ENCODE assay signal across 28 mouse cellular contexts in the genomic region with DNA sequence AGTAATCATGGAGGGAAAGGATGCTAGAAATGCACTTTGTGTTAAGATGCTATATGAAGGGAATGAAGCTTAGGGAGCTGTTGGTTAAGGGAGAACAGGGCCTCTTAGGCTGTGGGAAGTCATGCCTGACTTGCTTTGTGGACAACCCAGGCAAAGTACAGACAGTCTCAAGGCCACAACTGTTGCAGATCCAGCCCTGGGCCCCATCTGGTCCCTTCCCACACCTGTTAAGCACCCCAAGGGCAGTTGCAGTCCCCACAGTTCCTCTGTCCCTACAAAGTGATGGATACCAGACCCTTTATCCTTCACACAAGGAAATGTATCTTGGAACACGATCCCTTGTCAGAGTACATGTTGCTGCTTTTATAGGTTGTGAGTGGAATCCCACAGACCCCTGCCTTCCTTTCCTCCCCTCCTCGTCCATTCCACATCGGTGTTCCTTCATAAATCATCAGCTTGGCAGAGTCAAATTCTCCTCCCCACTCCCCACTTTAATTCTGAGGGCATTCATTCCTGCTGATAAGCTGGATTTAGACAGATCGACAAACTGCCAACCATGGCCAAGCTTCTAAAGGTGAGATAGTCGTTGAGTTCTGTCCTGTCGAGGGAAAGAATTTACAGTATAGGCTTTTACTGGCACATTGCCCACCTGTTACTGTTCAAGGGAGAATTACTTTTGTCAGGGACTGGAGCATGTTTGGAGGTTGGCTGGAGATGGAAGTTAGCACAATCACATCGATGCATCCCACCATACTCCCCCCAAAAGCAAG.
DNase-seq lines count a peak whose midpoint lies in the region; ATAC-seq and TF ChIP-seq lines count a peak whose summit lies in the region.
"Had no signal": no experiment of that assay in that cellular context is flagged by ENCODE, and none has a peak within 500 bp of the region (broad histone marks: within the 10 kb centered on the region; RNA-seq: fewer than 3 reads in every experiment).

No protein-coding gene starts in this region.

- no peak for TF ChIP-seq CTCF in lung, embryonic 14.5 days (IDR thresholded peaks at IDR 0.05; ENCODE audit: low read depth)

- ATAC-seq in heart, embryonic 12.5 days (ENCODE audit: insufficient number of reproducible peaks, low FRiP score): no peak
- ATAC-seq in lung, embryonic 14.5 days (ENCODE audit: insufficient read depth): no peak
- peak; percentile 52; the same call in 1 of the 2 replicates for ATAC-seq in limb, embryonic 13.5 days (ENCODE audit: low FRiP score, low read depth)
- ATAC-seq in stomach, embryonic 16.5 days (ENCODE audit: insufficient read depth, low FRiP score): peak; percentile 44; the same call in 1 of the 2 replicates
- ATAC-seq: activated CD4-positive, CD25-positive, alpha-beta regulatory T cell, adult 4 months; forebrain, embryonic 15.5 days had no signal

- H3K4me2 ChIP-seq in heart, embryonic 12.5 days: no peak overlapping the region
- H3K4me2 ChIP-seq in lung, embryonic 14.5 days: no peak overlapping the region
- H3K4me2 ChIP-seq in limb, embryonic 13.5 days (replicated peaks): no peak overlapping the region
- H3K4me2 ChIP-seq in stomach, embryonic 16.5 days (ENCODE audit: low read depth, low read length): no peak overlapping the region
- H3K4me2 ChIP-seq: embryonic facial prominence, embryonic 12.5 days; forebrain, embryonic 15.5 days; hindbrain, embryonic 13.5 days; liver, embryonic 13.5 days had no signal

- 0 out of 2 replicates have a peak overlapping the region, but pooled peaks have one; percentile 14 for H3K27ac ChIP-seq in heart, embryonic 12.5 days (ENCODE audit: poor library complexity, severe bottlenecking)
- H3K27ac ChIP-seq in lung, embryonic 14.5 days (ENCODE audit: low read depth): no peak overlapping the region
- peak overlapping the region; percentile 44; the same call in 1 of the 2 replicates for H3K27ac ChIP-seq in limb, embryonic 13.5 days
- peak overlapping the region; percentile 30; the same call in 1 of the 2 replicates for H3K27ac ChIP-seq in stomach, embryonic 16.5 days (ENCODE audit: low read length)
- H3K27ac ChIP-seq: embryonic facial prominence, embryonic 12.5 days; forebrain, embryonic 10.5 days; forebrain, embryonic 15.5 days; hindbrain, embryonic 13.5 days; liver, embryonic 13.5 days had no signal

- H3K9me3 ChIP-seq in heart, embryonic 12.5 days (replicated peaks): 0 out of 2 replicates have a peak, but pooled peaks cover 6% of the 10 kb centered on the region
- no peaks in the 10 kb centered on the region for H3K9me3 ChIP-seq in lung, embryonic 14.5 days (ENCODE audit: low read depth, low read length)
- H3K9me3 ChIP-seq in limb, embryonic 13.5 days: peaks cover 4% of the 10 kb centered on the region
- no peaks in the 10 kb centered on the region for H3K9me3 ChIP-seq in stomach, embryonic 16.5 days (replicated peaks; ENCODE audit: control insufficient read depth, low read length)
- H3K9me3 ChIP-seq: embryonic facial prominence, embryonic 12.5 days; forebrain, embryonic 15.5 days; hindbrain, embryonic 13.5 days had no signal

- no peaks in the 10 kb centered on the region for H3K27me3 ChIP-seq in heart, embryonic 12.5 days (replicated peaks)
- H3K27me3 ChIP-seq in lung, embryonic 14.5 days (ENCODE audit: insufficient read depth, low read length): no peaks in the 10 kb centered on the region
- no peaks in the 10 kb centered on the region for H3K27me3 ChIP-seq in limb, embryonic 13.5 days
- no peaks in the 10 kb centered on the region for H3K27me3 ChIP-seq in stomach, embryonic 16.5 days (ENCODE audit: control insufficient read depth, insufficient read depth, low read length)
- H3K27me3 ChIP-seq: CH12.LX; embryonic facial prominence, embryonic 12.5 days; forebrain, embryonic 15.5 days; hindbrain, embryonic 13.5 days; liver, embryonic 13.5 days had no signal

- no peak overlapping the region for H3K9ac ChIP-seq in heart, embryonic 12.5 days
- H3K9ac ChIP-seq in lung, embryonic 14.5 days: no peak overlapping the region
- H3K9ac ChIP-seq in limb, embryonic 13.5 days: no peak overlapping the region
- no peak overlapping the region for H3K9ac ChIP-seq in stomach, embryonic 16.5 days (ENCODE audit: low read length)
- H3K9ac ChIP-seq: embryonic facial prominence, embryonic 12.5 days; forebrain, embryonic 15.5 days; hindbrain, embryonic 13.5 days; liver, embryonic 13.5 days had no signal

- H3K4me1 ChIP-seq in heart, embryonic 12.5 days (replicated peaks): peaks cover 45% of the 10 kb centered on the region
- H3K4me1 ChIP-seq in lung, embryonic 14.5 days (ENCODE audit: insufficient read depth): no peaks in the 10 kb centered on the region
- peaks cover 44% of the 10 kb centered on the region for H3K4me1 ChIP-seq in limb, embryonic 13.5 days
- H3K4me1 ChIP-seq in stomach, embryonic 16.5 days (ENCODE audit: control insufficient read depth, insufficient read depth, low read length): peaks cover 6% of the 10 kb centered on the region; the same call in 1 of the 2 replicates
- H3K4me1 ChIP-seq: forebrain, embryonic 15.5 days; hindbrain, embryonic 13.5 days; liver, embryonic 13.5 days had no signal

- WGBS in heart, embryonic 12.5 days: 34% methylated on average over 7 of the region's 7 CpGs
- 40% methylated on average over 7 of the region's 7 CpGs for WGBS in lung, embryonic 14.5 days
- WGBS in limb, embryonic 13.5 days: 35% methylated on average over 7 of the region's 7 CpGs
- WGBS in stomach, embryonic 16.5 days: 37% methylated on average over 7 of the region's 7 CpGs

- H3K36me3 ChIP-seq in heart, embryonic 12.5 days: no peaks in the 10 kb centered on the region
- H3K36me3 ChIP-seq in lung, embryonic 14.5 days (ENCODE audit: insufficient read depth): no peaks in the 10 kb centered on the region
- H3K36me3 ChIP-seq in limb, embryonic 13.5 days: no peaks in the 10 kb centered on the region
- H3K36me3 ChIP-seq in stomach, embryonic 16.5 days (ENCODE audit: control insufficient read depth, insufficient read depth, low read length): no peaks in the 10 kb centered on the region
- H3K36me3 ChIP-seq: embryonic facial prominence, embryonic 12.5 days; forebrain, embryonic 10.5 days; forebrain, embryonic 15.5 days; hindbrain, embryonic 13.5 days; liver, embryonic 13.5 days had no signal

- intact Hi-C loops in heart, postnatal 36 days (cut with DNase I): no loop called here

- H3K4me3 ChIP-seq in heart, embryonic 12.5 days: no peak overlapping the region
- no peak overlapping the region for H3K4me3 ChIP-seq in lung, embryonic 14.5 days (ENCODE audit: low read depth, low read length)
- H3K4me3 ChIP-seq in limb, embryonic 13.5 days: no peak overlapping the region
- H3K4me3 ChIP-seq in stomach, embryonic 16.5 days (replicated peaks; ENCODE audit: low read length): no peak overlapping the region
- H3K4me3 ChIP-seq: embryonic facial prominence, embryonic 12.5 days; forebrain, embryonic 10.5 days; forebrain, embryonic 15.5 days; hindbrain, embryonic 13.5 days; liver, embryonic 13.5 days had no signal

- DNase-seq in heart, postnatal 36 days: no peak
- DNase-seq in lung, embryonic 14.5 days: peak; percentile 44
- no peak for DNase-seq in lung, postnatal 25 days (ENCODE audit: low spot score)
- no peak for DNase-seq in cerebellum, postnatal 10 days
- DNase-seq: adrenal gland, postnatal 10 days; B cell, adult 2 months; cerebellum, adult 8-10 months; cerebellum, postnatal 36 days; gastrocnemius, postnatal 25 days; heart, postnatal 14 days; kidney, adult 2 months; kidney, postnatal 4 days; left cerebral cortex, postnatal 4 days; liver, embryonic 13.5 days; lung, adult 18-20 months; lung, postnatal 10 days; midbrain, embryonic 14.5 days; thymus, adult 2 months; thymus, postnatal 4 days had no signal

Comparison
In these comparisons a context has a peak if more than half of its experiments do, and no peak if none do; other contexts are left out.
1. ATAC-seq: peak in limb, embryonic 13.5 days (single experiment) and stomach, embryonic 16.5 days (single experiment); none in heart, embryonic 12.5 days (single experiment) and lung, embryonic 14.5 days (single experiment).